Mouse (Mus musculus): ENCODE data around the gene Lrrc8c. TPM values are rescaled to one million over a fixed set of nuclear protein-coding genes. Genes with fewer than 3 reads are reported as not detected.

Gene Lrrc8c
- polyA plus RNA-seq, 2 experiments from 2014 or later, result 59.7 to 61.9 TPM

- no peak for ATAC-seq
Observed at GRCm38 (mm10) chr5:105639363-105639762, 120.2 kb downstream of the Lrrc8c start.

GRCm38 (mm10) chr5:105642517-105642916 lies 123.3 kb downstream of the Lrrc8c start:
- peak; percentile 89 for ATAC-seq

GRCm38 (mm10) chr5:105643276-105643675 lies 124.1 kb downstream of the Lrrc8c start:
- ATAC-seq, result peak; percentile 11

- no peak for ATAC-seq
Observed at GRCm38 (mm10) chr5:105644195-105644594, 125.0 kb downstream of the Lrrc8c start.

- no peak for ATAC-seq
Observed at GRCm38 (mm10) chr5:105647094-105647493, 127.9 kb downstream of the Lrrc8c start.

GRCm38 (mm10) chr5:105648648-105649287 lies 129.6 kb downstream of the Lrrc8c start:
- peak; percentile 40 for ATAC-seq

- peak; percentile 70 for ATAC-seq
Observed at GRCm38 (mm10) chr5:105649514-105650001, 130.4 kb downstream of the Lrrc8c start.

- peak; percentile 37 for ATAC-seq
Observed at GRCm38 (mm10) chr5:105650728-105651479, 131.7 kb downstream of the Lrrc8c start.

- no peak for ATAC-seq
Observed at GRCm38 (mm10) chr5:105651561-105651991, 132.4 kb downstream of the Lrrc8c start.

- ATAC-seq, result peak; percentile 30
Observed at GRCm38 (mm10) chr5:105654237-105655063, 135.3 kb downstream of the Lrrc8c start.

GRCm38 (mm10) chr5:105655100-105655734 lies 136.0 kb downstream of the Lrrc8c start:
- no peak for ATAC-seq

- ATAC-seq, result no peak
Observed at GRCm38 (mm10) chr5:105661894-105662293, 142.7 kb downstream of the Lrrc8c start.

Other genes starting within 250 kb of the Lrrc8c start
- 1 to 10 TPM in 1 of 2 experiments, not detected in 1; 2.6 TPM for gene Gm43302, start 225.7 kb upstream of the Lrrc8c start, polyA plus RNA-seq (2017; shearing (Covaris generic))
- 100 to 1,000 TPM; 128 to 168 TPM for gene Gbp6, start 225.7 kb upstream of the Lrrc8c start, polyA plus RNA-seq (2017; shearing (Covaris generic))
- 1 to 10 TPM; 1.6 to 2.3 TPM for gene Lrrc8b, start 103.6 kb upstream of the Lrrc8c start, polyA plus RNA-seq (2017; shearing (Covaris generic))
- 10 to 100 TPM; 16.9 to 23.7 TPM for gene Lrrc8d, start 180.6 kb downstream of the Lrrc8c start, polyA plus RNA-seq (2017; shearing (Covaris generic))